Mouse (Mus musculus): ENCODE results near the gene Gpc6.

The Gpc6 gene

DNA sequence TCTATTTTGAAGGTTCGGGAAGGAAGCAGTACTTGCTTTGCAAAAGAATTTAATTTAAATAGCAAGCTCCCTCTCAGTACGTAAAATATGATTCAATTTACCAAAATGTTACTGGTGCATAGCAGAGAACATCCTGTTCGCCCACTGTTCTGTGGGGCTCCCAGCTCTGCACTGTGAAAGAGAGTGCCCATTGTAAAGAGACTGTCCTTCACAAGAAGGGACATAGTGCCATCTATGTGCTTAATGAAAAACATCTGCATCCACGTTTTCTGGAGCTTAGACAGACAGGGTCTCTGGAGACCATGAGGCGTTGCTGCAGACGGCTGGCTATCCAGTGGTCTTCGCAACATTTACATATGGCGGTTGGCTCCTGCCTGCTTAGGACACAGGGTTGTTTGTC, 998.6 kb downstream of the Gpc6 start:
- no peak for DNase-seq (ENCODE audit: low spot score in 2 of 2)

DNA sequence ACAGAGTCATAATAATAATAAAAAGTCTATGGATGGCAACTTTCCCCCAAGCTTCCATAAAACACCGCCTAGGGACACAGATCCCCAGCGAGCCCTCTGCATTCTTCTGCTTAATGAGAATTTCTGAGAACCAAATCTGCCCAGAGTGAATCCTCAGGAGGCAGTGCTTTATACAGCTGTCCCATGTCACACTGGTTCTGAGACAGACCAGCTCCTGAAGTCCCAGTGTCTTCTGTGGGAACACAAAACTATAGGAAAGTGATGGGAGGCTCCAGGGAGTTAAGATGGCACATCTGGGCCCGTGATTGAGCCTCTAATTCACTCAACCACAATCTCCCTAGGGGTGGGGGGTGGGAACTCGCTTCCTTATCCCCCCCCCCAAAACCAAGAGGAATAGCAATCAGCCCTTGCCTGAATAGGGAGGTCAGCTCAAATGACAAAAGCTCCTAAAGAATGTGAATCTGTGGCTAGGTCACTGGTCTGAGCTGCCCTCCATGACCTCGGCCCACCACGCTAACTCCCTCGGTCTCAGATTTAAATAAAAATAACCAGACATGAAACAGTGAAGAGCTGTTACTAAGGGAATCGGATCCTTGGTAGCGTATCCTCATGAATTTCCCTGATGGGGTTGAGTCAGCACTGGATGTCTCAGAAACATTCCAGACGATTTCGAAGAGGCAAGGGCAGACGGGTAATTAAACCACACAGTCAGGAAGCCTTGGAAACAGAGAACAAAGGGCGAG, 1005.2 kb downstream of the Gpc6 start:
- no peak for DNase-seq (ENCODE audit: low spot score in 2 of 2)

DNA sequence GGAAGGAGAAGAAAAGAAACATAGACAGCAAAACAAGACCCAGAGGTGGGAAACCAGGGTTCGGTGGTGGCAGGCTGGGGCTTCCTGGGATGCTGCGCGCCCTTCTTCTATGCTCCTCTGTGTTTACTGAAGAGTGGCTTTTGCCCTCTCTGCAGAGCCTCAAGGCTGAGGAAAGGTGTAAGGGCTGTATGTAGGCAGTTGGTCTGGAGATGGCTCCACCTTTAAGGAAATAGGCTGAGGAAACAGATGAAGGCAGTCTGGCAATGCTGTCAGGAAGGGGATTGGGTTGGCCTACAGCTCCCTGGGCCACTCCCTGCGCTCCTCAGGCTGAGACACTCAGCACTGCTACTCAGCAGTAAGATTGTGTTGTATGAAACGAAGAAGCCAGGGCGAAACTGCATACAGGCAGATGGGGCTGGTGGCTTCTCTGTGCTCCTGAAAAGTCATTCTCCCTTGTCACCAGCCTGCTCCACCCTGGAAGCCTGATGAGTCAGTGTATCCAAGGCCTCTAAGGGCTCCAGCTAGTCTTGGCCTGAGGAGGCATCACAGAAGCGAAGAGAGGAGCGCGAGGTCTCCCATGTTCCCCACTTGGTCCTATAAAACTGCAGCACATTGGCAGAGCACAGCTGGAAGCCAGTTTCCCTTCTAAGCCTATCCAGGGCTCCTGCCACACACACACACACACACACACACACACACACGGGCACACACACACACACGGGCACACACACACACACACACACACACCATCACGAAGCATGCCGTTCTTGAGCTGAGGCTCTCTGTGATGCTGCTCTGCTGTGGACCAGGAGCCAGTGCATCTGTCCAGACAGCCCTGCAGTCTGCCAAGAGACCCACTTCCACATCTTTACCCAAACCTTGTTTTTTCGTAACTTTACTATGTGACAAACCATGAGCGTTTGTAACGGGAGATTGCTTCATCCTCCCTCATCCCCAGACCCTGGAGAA, 1006.0 kb downstream of the Gpc6 start:
- DNase-seq (ENCODE audit: low spot score in 2 of 2), result no peak

DNA sequence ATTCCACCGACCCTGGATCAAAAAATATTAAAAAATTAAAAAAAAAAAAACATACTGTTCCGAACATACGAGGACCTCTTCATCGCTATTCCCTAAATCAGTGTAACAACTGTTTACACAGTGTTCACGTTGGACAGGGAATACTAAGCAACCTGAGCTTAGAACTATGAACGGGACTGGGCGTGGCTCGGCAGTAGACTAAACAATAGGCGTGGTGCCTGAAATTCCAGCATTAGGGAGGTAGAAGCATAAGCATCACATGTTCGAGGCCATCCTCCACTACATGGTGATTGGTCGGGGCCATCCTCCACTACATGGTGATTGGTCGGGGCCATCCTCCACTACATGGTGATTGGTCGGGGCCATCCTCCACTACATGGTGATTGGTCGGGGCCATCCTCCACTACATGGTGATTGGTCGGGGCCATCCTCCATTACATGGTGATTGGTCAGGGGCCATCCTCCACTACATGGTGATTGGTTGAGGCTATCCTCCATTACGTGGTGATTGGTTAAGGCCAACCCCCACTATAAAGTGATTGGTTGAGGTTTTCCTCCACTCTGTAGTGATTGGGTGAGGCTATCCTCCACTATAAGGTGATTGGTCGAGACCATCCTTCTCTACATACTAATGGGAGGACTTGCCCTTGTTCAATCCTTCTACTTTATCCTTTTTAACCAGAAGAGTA, 1007.2 kb downstream of the Gpc6 start:
- DNase-seq (ENCODE audit: low spot score in 2 of 2), result no peak

DNA sequence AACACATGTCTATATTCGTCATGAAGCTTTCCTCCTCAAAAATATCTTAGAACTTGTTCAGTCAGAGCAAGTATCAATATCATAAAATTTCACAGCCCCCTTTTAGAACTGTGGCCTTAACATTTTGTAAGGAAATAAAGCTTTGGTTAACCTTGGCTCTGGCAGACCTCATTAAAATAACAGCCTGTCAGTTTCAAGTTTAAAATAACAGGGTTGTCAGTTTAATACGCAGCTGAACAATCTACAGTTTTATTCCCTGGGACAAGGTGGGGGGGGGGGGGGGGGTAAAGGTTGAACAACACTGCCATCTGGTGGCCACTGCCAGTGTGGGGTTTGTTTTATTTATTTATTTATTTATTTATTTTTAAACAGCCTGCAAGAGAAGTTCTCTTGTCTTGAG, 1013.4 kb downstream of the Gpc6 start:
- no peak for DNase-seq (ENCODE audit: low spot score in 2 of 2)

DNA sequence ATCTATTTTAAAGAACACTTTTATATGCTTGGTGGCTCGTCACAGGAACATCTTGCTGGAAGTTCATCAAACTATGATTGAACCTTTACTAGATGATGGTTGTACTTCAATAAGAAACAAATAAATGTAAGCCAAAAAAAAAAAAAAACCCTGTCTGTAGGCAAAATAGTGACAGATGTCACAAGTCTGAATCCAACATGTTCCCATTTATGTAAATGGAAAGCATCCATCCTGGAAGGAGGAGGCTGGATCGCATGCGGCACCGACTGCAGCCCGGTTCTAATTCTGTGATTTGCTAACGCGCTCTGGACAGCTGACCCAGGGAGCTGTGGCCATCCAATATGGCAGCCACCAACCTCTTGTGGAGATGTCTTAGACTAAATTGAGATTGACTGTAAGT, 1014.4 kb downstream of the Gpc6 start:
- no peak for DNase-seq (ENCODE audit: low spot score in 2 of 2)

DNA sequence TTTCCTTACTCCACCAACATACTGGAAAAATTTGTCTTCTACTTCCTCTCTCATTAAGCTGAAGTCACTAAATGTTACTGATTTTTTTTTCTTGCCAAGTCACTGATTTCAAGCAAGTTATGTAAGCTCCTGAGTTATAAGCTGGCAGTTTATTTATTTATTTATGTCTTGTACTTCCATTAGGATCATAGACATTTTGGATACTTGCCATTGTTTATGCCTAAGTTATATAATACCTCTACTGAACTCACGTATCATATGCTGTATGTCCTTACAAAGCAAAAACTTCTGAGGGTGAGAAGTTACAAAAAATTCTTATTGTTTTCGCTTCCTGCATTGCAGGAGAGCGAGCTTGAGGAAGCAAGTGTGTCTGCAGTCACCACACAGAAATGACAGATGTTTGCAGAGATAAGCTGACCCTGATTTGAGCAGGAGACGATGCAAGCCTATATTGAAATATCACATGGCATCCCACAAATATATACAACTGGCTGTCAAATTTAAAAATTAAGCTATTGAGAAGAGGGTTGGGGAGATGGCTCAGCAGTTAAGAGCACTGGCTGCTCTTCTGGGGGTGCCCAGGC, 1020.9 kb downstream of the Gpc6 start:
- DNase-seq (ENCODE audit: low spot score in 2 of 2), result no peak

DNA sequence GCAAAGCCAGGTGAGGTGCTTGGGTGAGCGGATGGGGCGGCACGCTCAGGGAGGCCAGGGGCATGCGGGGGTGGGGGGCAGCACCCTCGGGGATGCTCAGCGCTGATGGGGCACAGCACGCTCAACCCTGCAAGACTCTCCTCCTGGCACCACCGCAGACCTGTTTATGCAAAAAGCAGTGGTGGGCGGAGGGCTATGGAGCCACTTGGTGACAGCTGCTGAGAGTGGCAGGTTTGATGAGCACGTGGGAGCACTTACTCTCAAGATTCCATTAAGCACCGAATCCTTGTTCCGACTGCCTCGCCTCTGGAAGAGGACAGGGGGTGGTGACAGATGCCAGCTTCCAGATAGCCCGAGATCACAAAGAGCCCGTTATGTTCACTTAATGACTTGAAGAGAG, 1026.2 kb downstream of the Gpc6 start:
- no peak for DNase-seq (ENCODE audit: low spot score in 2 of 2)

DNA sequence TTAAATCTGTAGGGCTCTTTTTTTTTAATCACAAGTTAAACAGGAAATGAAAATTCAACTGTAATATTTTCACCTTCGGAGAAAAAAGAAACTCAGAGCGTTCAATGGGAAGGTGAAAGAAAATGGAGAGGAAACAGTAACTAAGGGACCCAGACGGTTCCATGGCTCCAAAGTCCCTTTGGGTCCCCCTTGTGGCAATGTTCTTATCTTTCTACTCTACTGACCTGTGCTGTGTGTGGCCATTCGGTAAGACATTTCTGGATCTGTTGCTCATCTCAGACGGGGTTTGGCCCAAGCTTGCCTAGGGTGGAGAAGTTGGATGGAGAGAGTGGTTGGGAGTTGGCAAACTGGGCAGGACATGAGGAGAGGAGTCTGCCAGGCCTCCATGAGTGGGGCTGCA, 1026.6 kb downstream of the Gpc6 start:
- no peak for DNase-seq (ENCODE audit: low spot score in 2 of 2)

DNA sequence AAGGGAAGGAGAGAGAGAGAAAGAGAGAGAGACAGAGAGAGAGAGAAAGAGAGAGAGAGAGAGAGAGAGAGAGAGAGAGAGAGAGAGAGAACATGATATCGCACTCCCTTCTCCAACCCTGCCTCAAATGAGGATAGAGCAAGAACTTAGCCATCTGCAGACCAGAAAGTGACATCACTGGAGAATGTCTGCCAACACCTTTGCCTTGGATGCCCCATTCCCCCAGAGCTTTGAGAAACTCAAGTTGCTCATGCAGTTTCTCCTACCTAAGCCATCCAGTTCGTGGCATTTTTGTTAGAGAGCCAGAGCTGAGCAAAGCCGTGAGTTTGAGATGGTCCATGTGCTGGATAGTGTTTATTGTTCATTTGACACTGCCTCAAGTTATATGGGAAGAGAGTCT, 1030.9 kb downstream of the Gpc6 start:
- DNase-seq (ENCODE audit: low spot score in 2 of 2), result no peak

DNA sequence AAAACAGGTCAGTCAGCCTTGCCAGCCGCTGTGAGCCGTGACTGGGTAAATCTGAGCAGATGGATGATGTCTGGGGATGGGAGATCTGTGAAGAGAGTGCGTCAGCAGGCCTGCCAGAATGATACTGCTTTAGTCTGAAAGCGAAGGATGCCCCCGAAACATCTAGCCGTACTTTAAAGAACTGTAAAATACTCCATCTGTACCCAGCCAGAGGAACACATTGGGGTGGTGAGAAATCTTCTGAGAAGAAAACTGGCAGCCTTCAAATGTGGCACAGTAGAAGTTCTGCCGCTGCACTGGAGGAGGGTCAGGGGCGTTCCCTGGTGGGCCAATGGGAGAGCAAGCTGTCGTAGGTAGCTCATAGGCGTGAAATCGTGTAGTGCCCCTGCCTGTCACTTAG, 1033.3 kb downstream of the Gpc6 start:
- no peak for DNase-seq (ENCODE audit: low spot score in 2 of 2)

DNA sequence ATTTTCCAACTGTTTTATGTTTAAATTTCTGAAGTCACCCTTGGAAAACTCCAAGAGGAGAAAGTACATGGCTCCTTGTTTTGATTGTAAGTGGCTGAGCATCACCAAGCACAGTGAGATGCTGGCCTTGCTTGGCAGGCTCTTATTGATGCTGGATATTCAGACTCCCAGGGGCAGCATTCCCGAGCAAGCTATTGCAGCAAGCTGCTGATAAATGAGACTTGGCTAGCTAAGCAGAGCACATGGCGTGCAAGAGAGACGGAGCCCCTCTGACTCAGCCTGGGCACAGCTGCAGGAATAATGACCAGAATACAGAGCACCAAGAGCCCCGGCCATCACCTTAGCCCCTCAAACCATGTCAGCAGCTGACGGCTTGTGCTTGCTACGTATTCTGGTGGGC, 1036.2 kb downstream of the Gpc6 start:
- peak in 1 of 2 experiments; percentile 25 for DNase-seq (ENCODE audit: low spot score in 2 of 2)

DNA sequence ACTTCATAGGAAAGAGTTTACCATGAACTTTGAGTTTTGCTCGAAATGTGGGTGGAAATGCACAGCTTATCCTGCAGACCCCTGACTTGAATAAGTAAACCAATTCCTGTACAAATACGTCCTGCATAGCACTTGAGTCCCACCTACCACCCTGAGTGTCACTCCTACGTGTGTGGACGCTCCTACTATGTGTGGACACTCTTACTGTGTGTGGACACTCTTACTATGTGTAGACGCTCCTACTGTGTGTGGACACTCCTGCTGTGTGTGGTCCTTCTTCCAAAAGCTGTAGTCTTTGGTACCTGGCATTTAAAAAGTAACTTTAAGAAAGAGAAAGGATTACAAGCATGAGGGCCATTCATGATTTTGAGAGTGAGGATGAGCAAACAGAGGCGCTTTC, 1036.7 kb downstream of the Gpc6 start:
- no peak for DNase-seq (ENCODE audit: low spot score in 2 of 2)

DNA sequence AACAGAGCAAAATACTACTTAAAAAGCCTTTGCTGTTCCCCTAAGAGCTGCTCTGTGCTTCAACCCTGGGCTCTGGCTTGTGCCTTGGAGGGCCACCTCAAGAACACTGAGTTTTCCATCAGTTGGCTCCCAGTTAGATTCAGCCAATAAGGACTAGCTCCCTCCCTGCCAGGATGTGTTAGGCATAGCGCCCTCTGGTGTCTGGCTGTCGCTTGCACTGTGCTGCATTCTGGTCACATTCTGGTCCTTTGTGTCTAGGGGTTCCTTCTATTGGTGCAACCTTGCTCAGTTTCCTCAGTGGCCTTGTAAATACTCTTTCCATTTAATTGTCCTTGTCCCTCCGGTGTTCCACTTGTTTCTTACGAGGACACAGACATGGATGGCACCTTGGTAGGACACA, 1037.3 kb downstream of the Gpc6 start:
- no peak for DNase-seq (ENCODE audit: low spot score in 2 of 2)

DNA sequence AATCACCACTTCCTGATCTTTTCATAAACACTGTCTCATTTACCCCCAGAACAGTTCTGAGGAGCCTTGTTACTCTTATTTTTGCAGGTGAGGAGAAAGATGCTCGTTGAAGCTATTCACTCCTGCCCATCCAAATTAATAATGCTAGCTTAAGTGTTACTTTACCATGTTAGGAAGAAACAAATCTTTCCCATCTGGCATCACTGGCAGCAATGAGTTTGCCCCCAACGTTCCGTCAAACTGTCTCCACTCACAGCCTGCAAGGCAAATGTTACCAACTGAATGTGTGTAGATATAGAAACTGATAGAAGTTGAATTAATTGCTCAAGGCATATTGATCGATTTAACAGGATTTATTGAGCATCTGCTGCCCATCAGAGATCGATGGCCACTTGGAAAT, 1047.5 kb downstream of the Gpc6 start:
- DNase-seq (ENCODE audit: low spot score in 2 of 2), result no peak

DNA sequence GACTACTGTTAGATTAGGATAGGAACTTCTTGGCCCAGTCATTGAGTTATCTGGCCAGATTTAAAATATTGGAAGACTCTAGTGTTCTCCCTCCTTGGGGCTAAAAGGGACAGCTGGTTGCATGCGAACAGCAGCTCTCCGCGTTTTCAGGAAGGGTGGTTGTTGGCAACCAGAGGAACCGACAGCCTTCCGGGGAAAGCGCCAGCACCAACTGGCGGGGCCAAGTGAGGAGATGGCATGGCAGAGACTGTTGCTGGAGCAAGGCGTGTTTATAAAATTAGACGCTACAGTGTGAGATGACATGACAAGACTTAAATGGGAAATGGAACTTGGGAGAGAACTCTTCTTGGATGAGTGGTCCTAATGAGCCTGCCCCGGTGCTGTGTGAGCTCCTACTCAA, 1056.4 kb downstream of the Gpc6 start:
- no peak for DNase-seq (ENCODE audit: low spot score in 2 of 2)

DNA sequence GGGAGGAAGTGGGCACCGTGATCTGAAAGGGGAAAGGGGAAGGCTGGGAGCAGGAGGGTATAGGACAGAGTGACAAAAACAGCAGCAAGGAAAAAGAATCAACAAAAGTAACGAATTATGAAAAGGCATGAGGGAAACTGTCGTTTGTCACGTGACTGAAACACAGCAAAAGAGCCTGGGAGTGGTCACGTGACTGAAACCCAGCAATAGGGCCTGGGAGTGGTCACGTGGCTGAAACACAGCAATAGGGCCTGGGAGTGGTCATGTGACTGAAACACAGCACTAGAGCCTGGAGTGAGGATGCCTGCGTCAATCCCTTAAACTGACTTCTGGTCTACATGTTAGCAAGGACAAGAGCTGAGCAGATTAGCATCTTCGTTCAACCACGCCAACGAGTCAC, 1063.3 kb downstream of the Gpc6 start:
- no peak for DNase-seq (ENCODE audit: low spot score in 2 of 2)

DNA sequence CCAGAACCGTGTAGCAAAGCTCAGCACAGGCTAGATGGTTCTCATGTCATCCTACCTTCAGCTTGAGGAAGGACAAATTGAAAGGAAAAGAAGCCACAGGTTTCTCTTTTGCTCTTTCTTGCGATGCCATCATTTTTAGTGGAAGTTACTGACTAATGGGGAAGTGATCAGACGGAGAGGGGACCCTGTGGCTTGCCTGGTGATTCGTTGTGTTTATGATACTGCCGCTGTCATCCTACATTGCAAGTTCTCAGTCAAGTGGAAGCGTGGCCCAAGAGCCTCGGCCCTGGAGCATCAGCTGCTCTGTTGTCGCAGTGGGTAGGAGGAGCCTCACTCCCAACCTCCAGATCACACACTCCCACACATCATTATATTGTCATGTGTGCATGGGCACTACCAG, 1065.1 kb downstream of the Gpc6 start:
- DNase-seq (ENCODE audit: low spot score in 2 of 2), result no peak

DNA sequence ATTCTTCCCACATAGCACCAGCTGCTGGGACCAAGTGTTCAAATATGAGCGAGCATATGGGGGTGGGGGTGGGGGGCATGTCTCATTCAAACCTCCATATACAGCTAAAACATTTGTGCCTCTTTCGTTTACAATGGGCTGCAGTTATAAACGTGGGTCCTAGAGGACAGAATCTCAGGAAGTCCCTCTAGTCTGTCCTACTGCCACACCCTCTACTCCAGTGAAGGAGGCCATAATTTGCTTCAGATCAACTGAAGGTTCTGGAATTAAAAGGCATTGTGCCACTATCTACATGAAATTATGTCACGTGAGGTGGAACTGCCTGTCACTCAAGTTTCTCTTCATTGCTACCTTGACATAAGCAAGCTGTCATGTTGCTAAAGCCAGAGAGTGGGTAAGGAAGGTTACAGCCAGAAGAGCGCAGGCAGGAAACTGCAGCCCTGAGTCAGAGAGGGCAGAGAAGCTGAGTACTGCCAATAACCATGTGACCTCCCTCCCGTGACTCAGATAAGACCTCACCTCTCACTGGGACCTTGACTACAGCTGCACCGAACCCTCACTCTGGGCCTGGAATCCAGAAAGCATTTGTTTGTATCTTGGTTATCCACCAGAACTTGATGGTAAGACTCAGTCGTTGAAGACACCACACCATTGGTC, 1067.6 kb downstream of the Gpc6 start:
- DNase-seq (ENCODE audit: low spot score in 2 of 2), result no peak

DNA sequence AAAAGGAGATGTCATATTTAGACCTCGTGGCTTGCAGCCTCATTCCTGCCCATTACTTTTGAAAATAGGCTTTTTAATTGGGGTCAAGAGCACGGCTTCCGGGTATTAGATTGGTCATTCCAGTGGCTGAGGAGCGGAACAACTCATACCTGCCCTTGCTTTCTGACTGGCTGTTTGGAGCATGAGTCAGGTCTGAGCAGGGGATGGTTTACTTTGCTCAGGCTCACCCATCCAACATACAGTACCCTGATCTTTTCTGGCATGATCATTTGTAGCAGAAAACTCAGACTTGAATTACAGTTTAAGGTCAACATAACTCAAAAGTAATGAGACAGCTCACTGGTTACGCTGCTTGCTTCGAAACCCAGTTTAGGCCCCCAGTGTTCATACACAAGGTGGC, 1068.7 kb downstream of the Gpc6 start:
- DNase-seq (ENCODE audit: low spot score in 2 of 2), result no peak

DNA sequence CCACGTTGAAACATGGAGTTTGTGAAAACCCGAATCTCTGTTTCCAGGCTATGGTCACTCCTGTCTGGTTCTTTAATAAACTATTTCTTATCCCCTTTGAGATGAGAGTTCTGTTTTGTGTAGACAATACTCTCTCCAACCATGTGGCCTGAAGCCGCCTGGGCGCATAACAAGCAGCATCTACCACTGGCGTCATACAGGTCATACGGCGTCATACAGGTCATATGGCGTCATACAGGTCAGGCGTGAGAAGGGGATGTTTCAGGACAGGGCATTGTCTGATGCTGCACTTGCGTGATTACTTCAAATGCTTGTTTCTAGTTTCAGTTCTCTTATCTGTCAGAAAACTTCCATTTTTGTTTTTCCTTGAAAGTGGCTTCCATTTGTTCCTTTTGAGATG, 1079.3 kb downstream of the Gpc6 start:
- no peak for DNase-seq (ENCODE audit: low spot score in 2 of 2)

DNA sequence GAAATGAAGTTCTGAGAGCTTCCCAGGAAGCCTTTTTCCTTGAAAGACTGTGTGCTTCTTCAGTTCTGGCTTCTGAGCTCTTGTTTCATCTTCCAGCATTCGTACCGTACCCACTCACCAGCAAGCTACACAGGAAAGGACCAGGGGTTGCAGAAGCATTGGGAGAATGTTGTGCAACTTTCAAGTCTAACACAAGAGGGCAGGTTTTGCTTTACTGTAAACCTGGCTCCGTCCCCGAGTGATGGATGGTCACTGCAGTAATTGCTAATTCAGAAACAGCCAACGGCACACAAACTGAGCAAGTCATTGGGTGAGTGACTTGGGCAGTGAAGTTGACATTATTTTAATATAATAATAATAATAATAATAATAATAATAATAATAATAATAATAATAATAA, 1080.6 kb downstream of the Gpc6 start:
- no peak for DNase-seq (ENCODE audit: low spot score in 2 of 2)
